Mouse (Mus musculus): ENCODE results near the gene Asb4. TPM values are rescaled to one million over a fixed set of nuclear protein-coding genes. Genes with fewer than 3 reads are reported as not detected.

The Asb4 gene
- 0.55 and 1.6 TPM in 2 replicates for polyA plus RNA-seq (2012; rRNA removed; ENCODE audit: low replicate concordance)

DNA sequence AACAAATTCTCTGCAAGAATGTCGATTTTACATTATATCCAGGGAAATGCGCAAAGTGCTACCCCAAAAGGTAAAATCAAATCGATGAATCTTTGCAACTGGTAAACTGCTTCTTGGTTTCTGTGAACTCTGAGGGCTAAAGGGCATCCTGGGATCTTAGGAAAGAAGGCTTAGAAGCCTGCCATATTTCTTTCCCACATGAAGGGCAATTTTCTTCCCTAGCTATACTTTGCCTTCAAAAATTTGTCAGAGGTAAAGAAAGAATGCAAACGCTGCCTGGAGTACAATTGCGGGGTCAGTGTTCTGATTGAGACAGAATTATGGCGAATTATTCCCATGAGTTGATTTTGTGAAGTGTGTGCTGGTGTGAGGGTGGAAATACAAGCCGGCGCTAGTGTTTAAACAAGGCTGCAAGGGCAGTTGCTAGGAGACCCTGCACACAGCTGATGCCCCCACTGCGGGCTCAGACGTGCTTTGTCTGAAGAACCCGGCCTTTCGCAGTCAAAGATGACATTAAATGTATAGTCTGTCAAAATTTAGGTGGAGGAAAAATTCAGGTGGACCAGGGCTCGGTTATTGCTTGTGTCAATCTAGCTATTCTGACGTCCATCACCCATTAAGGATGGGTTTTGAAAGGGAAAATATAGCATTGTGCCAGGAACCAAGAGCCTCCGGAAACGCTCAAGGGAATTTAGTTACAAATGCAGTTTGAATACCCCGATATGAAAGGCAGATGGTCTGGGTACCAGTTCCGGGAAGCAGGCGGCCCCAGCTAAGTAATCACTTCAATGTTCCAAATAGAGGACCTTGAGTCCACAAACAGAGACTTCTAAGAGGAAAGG lies at the start of gene Asb4:
Asb4 (plus strand) TSS at position 51 of the 842 bp plus-strand sequence.

Other genes starting within 250 kb of the Asb4 start
- 3.6 and 6.8 TPM in 2 replicates for gene Pon1, start 189.4 kb upstream of the Asb4 start, polyA plus RNA-seq (2012; rRNA removed; ENCODE audit: low replicate concordance)
- gene Pon3, start 127.1 kb upstream of the Asb4 start, polyA plus RNA-seq (2012; rRNA removed; ENCODE audit: low replicate concordance), result 16.0 and 47.4 TPM in 2 replicates
- gene Pon2, start 84.9 kb upstream of the Asb4 start, polyA plus RNA-seq (2012; rRNA removed; ENCODE audit: low replicate concordance), result 14.0 and 24.2 TPM in 2 replicates
- 86.1 and 195 TPM in 2 replicates for gene Pdk4, start 112.9 kb downstream of the Asb4 start, polyA plus RNA-seq (2012; rRNA removed; ENCODE audit: low replicate concordance)